Mouse (Mus musculus): ENCODE data around the gene Wwtr1.

Wwtr1 gene

DNA sequence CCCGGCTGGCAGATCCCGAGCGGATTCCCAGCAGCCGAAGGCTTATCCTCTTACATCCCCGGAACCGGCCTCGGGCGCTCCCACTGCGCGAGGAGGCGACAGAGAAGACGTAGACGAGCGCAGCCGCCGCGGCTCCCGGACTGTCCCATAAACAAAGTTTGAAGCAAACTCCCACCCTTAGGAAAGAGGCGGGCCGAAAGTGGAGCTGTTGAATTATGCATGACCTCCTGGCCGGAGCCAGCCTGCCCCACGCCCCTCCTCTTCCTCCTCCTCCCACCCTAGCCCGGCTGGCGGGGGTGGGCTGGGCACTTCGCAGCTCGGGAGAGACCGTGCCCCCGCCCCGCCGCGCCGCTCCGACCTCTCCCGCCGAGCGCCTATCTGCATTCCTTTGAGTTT, at the start of gene Wwtr1:
Gene Wwtr1 (minus strand): TSS at position 251 of the 396 bp plus-strand sequence.
- peak; percentile 56 to 63 for DNase-seq (ENCODE audit: low spot score in 2 of 2)

DNA sequence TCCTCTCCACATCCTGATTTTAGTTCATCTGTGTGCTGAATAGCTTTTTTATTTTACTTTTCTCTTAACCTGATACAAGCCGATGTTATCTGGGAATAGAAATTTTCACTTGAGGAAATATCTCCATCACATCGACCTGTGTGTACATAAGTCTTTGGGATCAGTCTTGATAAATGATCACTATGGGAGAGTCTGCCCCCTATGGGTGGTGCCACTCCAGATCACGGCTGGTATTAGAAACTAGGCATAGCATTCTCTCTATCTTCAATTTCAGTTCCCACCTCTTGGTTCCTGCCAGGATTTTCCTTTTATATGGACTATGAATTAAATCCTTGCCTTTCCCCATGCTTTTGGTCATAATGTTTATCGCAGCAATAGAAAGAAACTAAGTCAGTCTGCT, 44.0 kb upstream of the Wwtr1 start:
- DNase-seq (ENCODE audit: low spot score in 2 of 2) = no peak

DNA sequence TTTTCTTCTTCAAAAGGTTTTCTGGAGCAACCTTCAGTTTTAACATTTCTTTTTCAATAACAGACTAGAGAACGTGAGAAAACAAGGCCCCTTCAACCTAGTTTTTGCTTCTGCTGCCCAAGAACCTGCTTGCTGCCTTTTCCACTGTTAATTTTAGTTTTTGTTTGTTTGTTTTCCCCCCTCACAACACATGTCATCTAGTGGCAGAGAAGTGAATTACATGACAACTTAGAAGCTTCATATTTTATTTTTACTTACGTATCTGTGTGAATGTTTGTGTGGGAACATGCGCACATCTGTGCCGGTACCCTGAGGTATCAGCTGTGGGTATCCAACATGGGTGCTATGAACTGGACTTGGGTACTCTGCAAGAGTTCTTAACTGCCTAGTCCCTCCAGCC, 39.9 kb upstream of the Wwtr1 start:
- DNase-seq (ENCODE audit: low spot score in 2 of 2) = no peak

DNA sequence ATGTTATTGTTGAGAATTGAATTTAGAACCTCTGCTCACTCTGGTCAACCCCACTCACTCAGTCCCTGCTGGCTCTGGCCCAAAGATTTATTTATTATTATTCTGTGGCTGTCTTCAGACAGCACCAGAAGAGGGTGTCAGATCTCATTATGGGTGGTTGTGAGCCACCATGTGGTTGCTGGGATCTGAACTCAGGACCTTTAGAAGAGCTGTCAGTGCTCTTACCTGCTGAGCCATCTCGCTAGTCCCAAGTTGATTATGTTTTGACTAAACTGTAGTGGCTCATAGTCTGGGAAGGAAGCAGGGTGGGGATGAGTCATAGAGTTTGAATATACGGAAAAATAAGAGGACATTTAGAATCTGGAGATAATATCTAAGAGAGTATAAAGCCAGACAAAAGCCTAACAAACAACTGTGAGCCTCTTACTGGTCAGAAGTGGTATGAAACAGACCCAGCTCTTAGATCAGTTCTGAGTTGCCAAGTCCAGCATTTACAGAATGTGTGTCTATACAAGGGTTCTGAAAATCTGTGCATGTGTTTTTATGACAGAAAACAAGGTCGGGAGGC, 36.8 kb upstream of the Wwtr1 start:
- no peak for DNase-seq (ENCODE audit: low spot score in 2 of 2)

DNA sequence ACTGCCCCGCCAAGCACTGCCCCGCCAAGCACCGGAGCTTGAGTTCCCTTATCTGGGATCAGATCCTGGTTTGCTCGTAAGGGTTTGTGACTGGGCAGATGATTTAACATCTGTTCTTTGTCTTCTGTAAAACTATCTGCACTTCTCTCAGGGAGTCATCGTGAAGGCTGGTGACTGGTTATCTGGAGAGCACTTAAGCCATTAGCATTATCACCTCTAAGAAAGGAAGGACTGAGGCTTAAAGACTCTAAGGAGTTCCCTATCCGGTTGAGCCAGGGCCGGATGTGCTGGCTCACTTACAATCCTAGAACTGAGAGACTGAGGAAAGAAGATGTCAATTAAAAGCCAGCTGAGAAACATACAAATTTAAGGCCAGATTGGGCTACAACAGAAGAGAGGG, 36.1 kb upstream of the Wwtr1 start:
- DNase-seq (ENCODE audit: low spot score in 2 of 2) = no peak

DNA sequence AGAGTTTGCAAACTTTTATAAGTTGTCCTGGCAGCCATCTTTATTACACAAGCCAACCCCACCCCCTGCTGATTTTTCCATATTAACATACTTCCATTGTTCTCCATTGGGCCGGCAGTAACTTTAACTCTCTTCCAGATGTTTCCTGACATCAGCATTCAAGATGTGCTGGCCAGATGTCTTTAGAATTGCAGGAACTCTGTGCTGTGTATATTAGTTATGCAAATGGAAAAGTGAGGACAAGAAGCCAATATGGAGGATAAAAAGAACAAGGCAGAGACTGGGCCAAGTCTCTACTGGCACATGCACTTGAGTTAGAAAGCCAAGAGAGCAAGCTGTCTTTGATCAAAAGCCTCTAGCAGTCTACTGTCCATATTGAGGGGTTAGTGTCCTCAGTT, 28.9 kb upstream of the Wwtr1 start:
- no peak for DNase-seq (ENCODE audit: low spot score in 2 of 2)

DNA sequence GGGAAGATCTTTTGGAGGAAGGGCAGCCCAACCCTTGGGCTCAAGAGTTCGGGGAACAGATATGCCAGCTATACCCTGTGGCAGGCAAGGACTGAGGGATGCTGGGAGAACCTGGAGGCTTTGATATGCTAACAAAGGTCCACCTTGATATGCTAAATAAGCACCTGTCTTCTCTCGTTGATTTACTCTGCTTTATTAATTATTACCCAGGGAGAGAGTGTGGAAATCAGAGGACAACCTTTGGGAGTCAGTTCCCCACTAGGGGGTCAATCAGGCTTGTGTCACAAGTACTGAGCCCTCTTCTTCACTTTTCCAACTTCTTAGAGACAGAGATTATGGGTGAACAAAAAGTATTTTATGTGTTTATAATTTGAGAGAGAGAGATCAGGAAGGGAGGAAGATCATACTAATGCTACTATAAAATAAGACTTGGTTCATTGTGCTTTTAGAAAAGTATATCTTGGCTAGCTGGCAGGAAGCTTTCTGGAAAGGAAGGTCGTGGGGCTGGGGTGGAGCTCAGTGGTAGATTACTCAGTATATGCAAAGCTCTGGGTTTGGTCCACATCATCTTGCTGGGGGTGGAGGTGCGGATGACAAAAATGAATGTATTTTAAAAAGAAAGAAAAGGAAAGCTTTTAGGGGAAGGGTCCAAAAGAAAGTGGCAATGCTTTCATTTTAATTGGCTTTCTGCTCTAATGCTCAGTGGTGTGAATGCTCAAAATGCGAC, 28.3 kb upstream of the Wwtr1 start:
- no peak for DNase-seq (ENCODE audit: low spot score in 2 of 2)

DNA sequence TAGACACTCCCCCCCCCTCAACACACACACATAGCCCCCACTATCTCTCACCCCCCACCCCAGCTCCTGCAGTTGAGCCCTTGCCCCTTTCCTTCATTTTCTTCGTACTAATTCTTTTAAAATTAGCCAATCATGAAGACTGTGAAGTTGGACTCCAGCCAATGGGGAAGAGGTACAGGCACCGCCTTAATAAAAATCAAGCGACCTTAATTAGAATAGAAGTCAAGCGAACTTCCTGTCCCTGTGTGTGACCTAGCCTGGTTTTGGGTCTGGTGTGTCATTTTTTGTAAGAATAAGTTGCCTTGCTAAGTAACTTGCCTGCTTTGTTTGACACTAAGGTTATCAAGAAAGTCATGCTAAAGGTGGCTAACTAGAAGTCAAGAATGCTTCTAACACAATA, 26.9 kb upstream of the Wwtr1 start:
- no peak for DNase-seq (ENCODE audit: low spot score in 2 of 2)

DNA sequence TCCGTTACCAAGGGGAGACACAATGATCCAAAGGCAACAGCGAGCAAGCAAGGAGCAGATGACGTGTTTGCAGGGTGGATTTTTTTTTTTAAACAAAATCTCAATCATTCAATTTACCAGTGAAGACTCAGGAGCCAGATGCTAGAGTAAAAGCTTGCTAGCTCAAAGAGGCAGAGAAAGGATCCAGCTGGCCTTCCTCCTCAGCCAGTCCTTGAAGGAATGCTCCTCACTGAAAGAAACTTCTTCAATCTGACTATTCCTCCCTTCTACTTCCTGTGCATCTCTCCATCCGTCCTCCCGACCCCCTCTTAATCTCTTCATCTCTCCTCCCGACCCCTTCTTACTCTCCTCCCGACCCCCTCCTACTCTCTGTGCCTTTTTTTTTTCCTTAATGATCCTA, 20.9 kb upstream of the Wwtr1 start:
- no peak for DNase-seq (ENCODE audit: low spot score in 2 of 2)

DNA sequence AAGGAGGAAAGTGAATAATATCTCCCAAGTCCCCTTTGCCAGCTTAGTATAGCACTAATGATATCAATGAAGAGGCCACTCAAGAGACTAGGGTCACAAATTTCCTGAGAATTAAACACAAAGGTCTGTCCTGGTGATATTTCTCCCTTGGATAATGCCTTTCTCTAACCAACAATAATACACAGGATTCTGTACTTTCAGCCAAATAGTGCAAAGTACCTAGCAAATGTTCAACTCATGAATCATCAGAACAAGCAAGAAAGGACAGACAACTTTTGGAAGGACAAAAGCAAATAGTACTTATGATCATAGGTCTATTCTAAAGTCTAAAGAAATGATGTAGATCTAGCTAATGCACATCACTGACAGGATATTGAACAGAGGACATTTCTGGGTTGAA, 19.8 kb upstream of the Wwtr1 start:
- DNase-seq (ENCODE audit: low spot score in 2 of 2) = no peak

DNA sequence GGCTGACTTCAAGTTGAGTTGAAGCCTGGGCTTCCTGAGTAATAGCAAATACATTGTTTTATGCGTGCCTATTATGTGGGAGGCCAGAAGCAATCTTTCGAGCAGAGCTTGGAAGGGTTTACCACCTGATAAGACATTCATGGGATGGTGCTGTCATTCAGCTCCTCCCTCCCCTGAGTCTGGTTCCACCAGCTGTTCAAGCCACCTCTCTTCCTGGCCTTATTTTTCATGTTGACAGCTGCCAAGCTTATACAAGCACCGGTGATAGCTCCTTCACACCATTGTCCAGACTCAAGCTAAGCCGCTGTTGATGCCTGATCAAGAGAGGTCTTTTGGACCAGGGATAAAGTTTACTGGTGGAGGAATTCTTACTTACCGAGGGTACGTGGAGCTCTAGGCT, 10.3 kb upstream of the Wwtr1 start:
- no peak for DNase-seq (ENCODE audit: low spot score in 2 of 2)

DNA sequence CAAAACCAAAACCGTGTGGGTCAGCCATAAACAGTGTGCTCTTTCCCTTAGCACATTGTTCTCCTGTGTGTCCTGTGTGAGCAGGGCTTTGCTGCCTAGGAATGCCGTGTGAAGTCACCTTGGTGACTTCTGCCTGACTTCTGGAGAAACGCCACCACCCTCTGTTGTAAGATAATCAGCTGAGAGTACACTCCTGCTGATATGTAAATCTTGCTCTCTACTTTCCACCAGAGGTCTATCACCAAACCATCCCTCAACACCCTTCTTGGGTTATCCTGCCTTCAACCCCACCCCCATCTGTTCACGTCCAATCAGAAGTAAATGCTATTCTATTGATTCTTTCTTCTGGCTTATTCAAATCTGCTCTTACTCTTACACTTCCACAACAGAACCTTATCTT, 7.8 kb upstream of the Wwtr1 start:
- DNase-seq (ENCODE audit: low spot score in 2 of 2) = no peak

DNA sequence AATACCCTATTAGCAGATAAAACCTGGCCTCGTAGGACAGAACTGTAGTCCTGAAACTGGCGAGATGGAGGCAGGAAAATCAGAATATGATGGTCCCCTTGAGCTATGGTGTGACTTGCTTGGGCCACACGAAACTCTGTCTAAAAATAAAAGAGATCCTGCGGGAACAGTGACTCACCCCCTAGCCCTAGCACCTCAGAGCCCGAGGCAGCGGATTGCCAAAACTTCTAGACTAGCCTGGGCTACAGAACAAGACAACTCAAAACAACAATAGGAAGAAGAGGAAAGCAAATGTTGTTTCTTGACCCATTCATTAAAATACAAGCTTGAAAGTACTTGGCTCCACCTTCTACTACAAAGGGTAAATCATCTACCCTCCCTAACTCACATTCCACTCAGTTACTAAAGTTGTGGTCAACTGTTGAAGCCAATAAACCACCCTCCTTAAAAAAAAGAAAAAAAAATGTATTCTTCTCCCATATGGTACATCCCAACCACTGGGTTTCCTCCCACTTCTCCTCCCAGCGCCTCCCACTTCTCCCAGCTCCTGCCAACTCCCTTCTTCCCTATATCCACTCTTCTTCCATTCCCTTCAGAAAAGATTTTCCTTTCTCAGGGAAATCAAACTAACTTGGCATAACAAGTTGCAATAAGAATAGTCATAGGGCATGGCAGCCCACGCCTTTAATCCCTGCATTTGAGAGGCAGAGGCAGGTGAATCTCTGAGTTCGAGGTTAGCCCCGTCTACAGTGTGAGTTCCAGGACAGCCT, 4.9 kb upstream of the Wwtr1 start:
- no peak for DNase-seq (ENCODE audit: low spot score in 2 of 2)

DNA sequence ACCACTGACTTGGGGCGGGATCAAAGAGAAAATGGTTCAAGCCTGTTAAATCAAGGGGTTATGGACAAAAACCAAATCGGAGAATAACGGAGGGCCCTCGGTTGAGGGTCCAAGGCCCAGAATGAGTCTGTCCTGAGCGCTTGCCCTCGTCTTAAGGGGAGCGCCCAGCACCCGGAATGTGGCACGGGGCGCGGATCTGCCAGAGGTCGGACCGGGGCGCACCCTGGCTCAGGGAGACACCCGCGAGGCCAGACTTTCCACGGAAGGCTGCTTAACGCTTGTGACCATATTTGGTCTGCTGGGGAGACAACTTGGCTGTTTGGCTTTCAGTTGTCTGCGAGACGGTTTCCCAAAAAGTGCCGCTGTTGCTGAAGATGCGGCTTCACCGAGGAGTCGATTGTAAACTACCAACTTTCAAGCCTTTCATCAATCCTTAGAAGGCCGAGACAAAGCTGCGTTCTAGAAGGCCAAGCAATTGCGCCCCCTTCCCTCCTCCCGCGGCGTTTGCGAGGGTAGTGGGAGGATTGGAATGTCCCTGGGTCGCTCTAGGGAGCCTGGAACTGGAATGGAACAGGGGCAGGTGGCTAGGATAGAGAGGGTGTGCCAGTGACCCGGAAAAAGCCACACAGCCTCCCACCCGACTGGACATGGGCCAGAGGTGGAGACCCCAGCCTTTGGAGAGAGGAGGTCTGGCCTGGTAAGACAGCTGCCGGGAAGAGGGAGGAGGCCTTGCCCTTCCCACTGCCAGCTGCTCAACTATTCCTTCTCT, 530 bp upstream of the Wwtr1 start:
- peak in 1 of 2 experiments; percentile 11 for DNase-seq (ENCODE audit: low spot score in 2 of 2)

DNA sequence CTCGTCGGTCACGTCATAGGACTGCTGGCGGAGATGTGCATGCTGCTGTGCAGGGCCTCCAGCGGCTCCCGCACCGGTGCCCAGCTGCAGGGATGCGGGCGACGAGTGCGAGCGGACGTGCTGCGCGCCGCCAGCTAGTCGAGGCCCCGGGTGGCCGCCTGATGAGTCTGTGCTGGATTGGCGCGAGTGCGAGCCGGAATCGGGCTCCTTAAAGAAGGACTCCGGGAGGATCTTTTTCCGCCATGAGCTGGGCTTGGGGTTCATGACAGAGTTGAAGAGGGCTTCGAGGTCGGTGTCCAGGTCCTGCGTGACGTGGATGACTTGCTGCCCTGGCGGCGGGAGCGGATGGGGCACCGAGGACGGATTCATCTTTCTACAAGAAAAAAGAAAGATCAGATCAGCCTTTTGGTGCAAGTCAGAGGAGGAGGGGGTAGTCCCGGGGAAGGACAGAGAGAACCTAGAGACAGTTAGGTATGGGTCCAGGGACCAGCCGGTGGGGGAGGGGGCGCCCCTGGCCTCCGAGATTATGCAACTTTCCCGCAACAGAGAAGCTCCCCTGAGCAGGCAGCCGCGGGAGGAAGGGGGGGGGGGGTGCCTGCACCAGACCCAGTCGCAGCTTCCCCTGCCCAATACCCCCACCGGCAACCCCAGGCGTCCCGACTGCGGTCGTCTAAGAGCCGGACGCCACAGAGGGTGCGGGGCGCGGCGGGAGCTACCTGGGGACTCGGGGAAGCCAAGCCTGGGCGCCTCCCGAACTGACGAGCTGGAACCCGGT, 638 bp downstream of the Wwtr1 start:
- peak; percentile 11 to 19 for DNase-seq (ENCODE audit: low spot score in 2 of 2)

DNA sequence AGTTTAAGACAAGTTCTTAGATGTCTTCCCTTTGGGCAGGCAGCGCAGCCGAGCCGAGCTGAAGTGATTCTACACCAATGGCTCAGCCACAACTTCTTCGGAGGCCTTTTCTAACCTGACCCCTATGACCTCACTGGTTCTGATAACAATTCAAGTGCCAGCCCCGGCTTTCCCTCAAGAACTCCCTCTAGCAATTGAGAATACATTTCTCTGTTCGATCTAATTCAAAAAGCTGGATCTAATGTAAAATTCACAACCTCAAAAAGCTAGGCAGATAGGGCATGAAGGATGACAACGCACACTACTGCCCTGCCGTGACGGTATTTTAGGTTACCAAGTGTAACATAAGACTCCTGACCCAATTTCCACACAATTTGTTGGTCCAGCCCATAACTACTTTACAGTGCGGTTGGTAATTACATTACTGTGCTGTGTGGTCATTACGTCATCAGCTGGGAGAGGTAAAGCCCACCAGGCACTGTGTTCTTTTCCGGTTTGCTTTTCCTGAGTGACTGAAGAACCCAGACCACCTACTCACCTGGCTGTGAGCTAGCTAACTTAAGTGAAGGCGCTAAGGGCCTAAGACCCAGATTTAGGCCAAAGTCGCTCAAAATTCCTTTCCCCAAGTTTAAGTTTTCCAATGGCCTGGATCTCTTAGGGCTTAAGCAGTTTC, 1.7 kb downstream of the Wwtr1 start:
- DNase-seq (ENCODE audit: low spot score in 2 of 2) = no peak

DNA sequence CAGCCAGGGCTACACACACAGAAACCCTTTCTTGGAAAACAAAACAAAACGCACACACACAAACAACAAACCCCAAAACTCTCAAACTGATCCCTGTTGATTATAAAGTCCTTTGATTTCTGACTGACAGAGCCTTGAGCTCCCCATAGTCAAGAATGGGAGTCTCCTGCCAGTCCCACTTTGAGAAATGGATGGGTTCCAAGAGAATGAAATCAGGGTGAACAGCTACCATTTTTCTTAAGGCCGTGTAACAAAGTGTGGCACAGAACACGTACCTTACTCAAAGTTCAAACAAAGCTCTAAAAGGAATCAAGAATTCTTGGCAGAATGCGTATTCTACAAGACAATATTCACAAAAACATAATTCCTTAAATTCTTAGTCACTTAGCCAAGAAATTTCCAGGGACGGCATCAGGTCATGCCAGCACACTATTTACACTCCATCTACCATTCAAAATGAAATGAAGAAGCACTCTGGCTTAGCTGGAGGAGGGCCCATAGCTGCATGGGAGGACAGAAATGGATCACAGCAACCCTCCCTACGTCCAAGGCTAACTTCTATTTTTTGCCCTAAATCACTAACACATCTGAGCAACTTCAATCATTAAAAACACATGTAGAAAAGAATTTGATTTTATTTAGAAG, 3.3 kb downstream of the Wwtr1 start:
- DNase-seq (ENCODE audit: low spot score in 2 of 2) = no peak

DNA sequence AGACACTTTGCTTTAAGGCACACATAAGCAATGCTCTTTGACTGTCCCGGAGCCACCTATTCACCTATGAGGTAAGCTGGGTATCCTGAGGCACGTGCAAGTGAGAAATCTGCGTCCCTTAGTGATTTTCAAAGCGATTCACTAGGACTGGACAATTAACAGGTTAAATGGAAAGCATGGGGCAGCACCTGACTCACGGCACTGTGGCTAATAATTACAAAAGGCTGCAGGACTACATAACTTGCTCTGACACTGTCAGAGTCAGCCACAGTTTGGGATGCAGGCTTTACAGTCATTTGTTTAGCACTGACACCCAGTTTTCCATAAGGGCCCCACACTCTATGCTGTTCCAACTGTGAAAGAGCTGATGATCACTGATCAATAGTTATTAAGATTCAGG, 9.1 kb downstream of the Wwtr1 start:
- no peak for DNase-seq (ENCODE audit: low spot score in 2 of 2)

DNA sequence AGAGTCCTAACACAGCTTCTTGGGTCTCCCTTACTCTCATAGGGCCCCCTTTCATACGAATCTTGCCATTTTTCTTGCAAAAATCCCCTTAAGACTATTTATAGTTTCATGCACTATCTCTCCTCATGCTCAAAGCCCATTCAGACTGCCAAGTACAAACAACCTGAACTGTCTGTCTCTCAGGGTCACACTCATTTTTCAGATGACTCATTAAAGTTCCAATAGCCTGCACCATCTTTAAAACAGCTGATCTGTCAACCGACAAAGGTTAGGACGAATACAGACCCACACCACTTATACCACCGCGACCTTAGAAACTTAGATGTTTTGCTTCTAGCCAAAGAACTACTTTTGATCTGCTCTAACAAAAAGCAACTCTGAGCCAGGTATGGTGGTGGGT, 12.1 kb downstream of the Wwtr1 start:
- no peak for DNase-seq (ENCODE audit: low spot score in 2 of 2)

DNA sequence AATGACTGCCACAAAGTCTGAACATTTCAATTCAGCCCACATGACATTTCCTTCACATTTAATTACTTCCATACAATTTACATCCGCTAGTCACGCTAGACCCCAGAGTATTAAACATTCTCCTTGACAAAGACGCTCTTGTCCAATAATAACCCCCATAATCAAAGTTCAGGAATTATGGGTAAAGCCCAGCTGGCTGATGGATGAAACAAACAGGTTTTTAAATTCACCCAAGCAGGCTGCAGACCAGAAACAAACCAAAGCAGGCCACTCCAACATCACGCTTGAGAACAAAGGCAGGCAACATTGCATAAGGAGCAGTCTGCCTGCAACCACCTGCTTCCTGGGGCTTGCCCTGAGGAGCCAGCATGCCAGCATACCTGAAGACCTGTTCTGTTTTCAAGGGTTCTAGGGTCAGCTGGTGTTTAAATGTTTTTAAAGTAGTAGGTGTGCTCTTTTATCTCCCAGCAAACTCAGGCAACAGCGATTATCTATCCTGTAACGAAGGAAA, 12.7 kb downstream of the Wwtr1 start:
- no peak for DNase-seq (ENCODE audit: low spot score in 2 of 2)

Measured in frontal cortex, postnatal 14 days (tissue).